Comparison of ENCODE assay signal across 11 mouse cellular contexts in the genomic region with DNA sequence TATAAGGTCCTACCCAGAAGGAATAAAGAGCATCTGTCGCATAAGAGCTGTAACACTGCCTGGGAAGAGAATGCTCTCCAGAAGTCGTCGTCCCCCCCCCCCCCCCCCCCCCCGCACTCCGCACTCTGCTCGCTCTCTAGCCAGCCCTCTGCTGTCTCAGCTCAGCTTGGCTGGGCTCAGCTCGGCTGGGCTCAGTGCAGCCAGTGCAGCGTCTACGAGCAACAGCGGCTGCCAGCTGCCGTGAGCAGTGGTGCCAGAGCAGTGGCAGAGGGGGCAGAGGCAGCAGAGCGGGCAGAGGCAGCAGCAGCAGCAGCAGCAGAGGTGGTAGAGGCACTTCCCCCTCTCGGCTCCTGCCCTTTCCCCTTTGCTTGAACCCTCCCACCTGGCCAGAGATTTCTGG.
DNase-seq lines count a peak whose midpoint lies in the region; ATAC-seq and TF ChIP-seq lines count a peak whose summit lies in the region.
"Had no signal": no experiment of that assay in that cellular context is flagged by ENCODE, and none has a peak within 500 bp of the region (broad histone marks: within the 10 kb centered on the region; RNA-seq: fewer than 3 reads in every experiment).

No protein-coding gene starts in this region.

- 15% methylated on average over 13 of the region's 13 CpGs for WGBS in lung, adult 2 months
- 19% methylated on average over 10 of the region's 13 CpGs for WGBS in neural tube, embryonic 13.5 days

- H3K36me3 ChIP-seq in neural tube, embryonic 13.5 days: no peaks in the 10 kb centered on the region
- H3K36me3 ChIP-seq: liver, embryonic 12.5 days had no signal

- intact Hi-C loops in gastrocnemius, postnatal 14 days (cut with DNase I; ENCODE audit: low total_unique reads): no loop called here
- intact Hi-C loops in gastrocnemius, postnatal 36 days (cut with DNase I): no loop called here
- intact Hi-C loops in heart, postnatal 14 days (cut with DNase I): no loop called here

- peak overlapping the region; percentile 30 for H3K4me2 ChIP-seq in neural tube, embryonic 13.5 days
- H3K4me2 ChIP-seq: liver, embryonic 12.5 days had no signal

- no peaks in the 10 kb centered on the region for H3K9me3 ChIP-seq in neural tube, embryonic 13.5 days
- H3K9me3 ChIP-seq: liver, embryonic 12.5 days had no signal

- no peaks in the 10 kb centered on the region for H3K4me1 ChIP-seq in lung, adult 2 months (ENCODE audit: control insufficient read depth, insufficient read depth, low read length)
- no peaks in the 10 kb centered on the region; the same call in 1 of the 2 replicates for H3K4me1 ChIP-seq in neural tube, embryonic 13.5 days (replicated peaks)
- H3K4me1 ChIP-seq: liver, embryonic 12.5 days had no signal

- H3K27ac ChIP-seq in neural tube, embryonic 13.5 days (replicated peaks): no peak overlapping the region
- H3K27ac ChIP-seq: liver, embryonic 12.5 days had no signal

- no peak for TF ChIP-seq CTCF in lung, adult 2 months (IDR thresholded peaks at IDR 0.05; ENCODE audit: insufficient read depth, low read length)

- no peaks in the 10 kb centered on the region for H3K27me3 ChIP-seq in neural tube, embryonic 13.5 days
- H3K27me3 ChIP-seq: liver, embryonic 12.5 days had no signal

- no peak overlapping the region for H3K4me3 ChIP-seq in lung, adult 2 months (replicated peaks; ENCODE audit: extremely low read depth, low read depth, low read length)
- H3K4me3 ChIP-seq in neural tube, embryonic 13.5 days: no peak overlapping the region
- H3K4me3 ChIP-seq: liver, embryonic 12.5 days; myocyte had no signal

- peak; percentile 41 for DNase-seq in gastrocnemius, postnatal 14 days
- DNase-seq in gastrocnemius, postnatal 36 days: no peak
- peak; percentile 31 for DNase-seq in lung, postnatal 10 days
- no peak for DNase-seq in lung, adult 2 months
- DNase-seq in heart, postnatal 14 days: peak; percentile 9 to 22
- DNase-seq in natural killer cell, adult 2 months (ENCODE audit: low spot score in 2 of 2): no peak
- DNase-seq in lung, postnatal 25 days (ENCODE audit: low spot score): no peak
- DNase-seq: adrenal gland, adult 2 months had no signal

- peak; percentile 83 for ATAC-seq in neural tube, embryonic 13.5 days (ENCODE audit: low read depth)
- ATAC-seq: liver, embryonic 12.5 days had no signal

- TF ChIP-seq POLR2A in lung, adult 2 months (IDR thresholded peaks at IDR 0.05; ENCODE audit: borderline replicate concordance, extremely low read depth, low read depth, low read length): no peak

- no peak overlapping the region; the same call in 1 of the 2 replicates for H3K9ac ChIP-seq in neural tube, embryonic 13.5 days
- H3K9ac ChIP-seq: liver, embryonic 12.5 days had no signal

Comparison
In these comparisons a context has a peak if more than half of its experiments do, and no peak if none do; other contexts are left out.
1. DNase-seq: peak in gastrocnemius, postnatal 14 days (single experiment), lung, postnatal 10 days (single experiment) and heart, postnatal 14 days (2 of 2); none in gastrocnemius, postnatal 36 days (0 of 2), lung, adult 2 months (single experiment), natural killer cell, adult 2 months (0 of 2) and lung, postnatal 25 days (single experiment).